28 mouse cellular contexts compared by ENCODE assay signal in genomic region chr17:50519588-50519987, GRCm38 (mm10). TPM values are rescaled to one million over a fixed set of nuclear protein-coding genes. Genes with fewer than 3 reads are reported as not detected.
DNase-seq lines count a peak whose midpoint lies in the region; ATAC-seq and TF ChIP-seq lines count a peak whose summit lies in the region.
"Had no signal": no experiment of that assay in that cellular context is flagged by ENCODE, and none has a peak within 500 bp of the region (broad histone marks: within the 10 kb centered on the region; RNA-seq: fewer than 3 reads in every experiment).

No protein-coding gene starts in this region.

- H3K79me2 ChIP-seq in liver, adult 2 months (ENCODE audit: control insufficient read depth, insufficient read depth, low read length): peaks cover 15% of the 10 kb centered on the region; the same call in 1 of the 2 replicates

- no peak for TF ChIP-seq POLR2A in liver, adult 2 months (IDR thresholded peaks at IDR 0.05; ENCODE audit: extremely low read depth, insufficient read depth, low read length)

- H3K27me3 ChIP-seq in hindbrain, postnatal 0 days (ENCODE audit: insufficient read depth, low read length): no peaks in the 10 kb centered on the region
- H3K27me3 ChIP-seq in hindbrain, embryonic 10.5 days (ENCODE audit: insufficient read depth, poor library complexity, severe bottlenecking): no peaks in the 10 kb centered on the region
- no peaks in the 10 kb centered on the region for H3K27me3 ChIP-seq in liver, adult 2 months (ENCODE audit: control insufficient read depth, insufficient read depth, low read length)
- H3K27me3 ChIP-seq: CH12.LX; embryonic facial prominence, embryonic 13.5 days; forebrain, embryonic 13.5 days; hindbrain, embryonic 15.5 days had no signal

- no peak for ATAC-seq in hindbrain, postnatal 0 days
- no peak for ATAC-seq in erythroblast, adult 5-6 weeks (replicated peaks; ENCODE audit: low FRiP score, poor library complexity, severe bottlenecking)
- ATAC-seq: forebrain, embryonic 13.5 days; forebrain, embryonic 16.5 days; inflammation-experienced regulatory T-cells, adult 6 months; Patski had no signal

- no peak overlapping the region for H3K27ac ChIP-seq in hindbrain, postnatal 0 days
- H3K27ac ChIP-seq in hindbrain, embryonic 10.5 days: no peak overlapping the region
- H3K27ac ChIP-seq in liver, adult 2 months (replicated peaks; ENCODE audit: insufficient read depth, low read depth, low read length): peak overlapping the region; percentile 60
- H3K27ac ChIP-seq: embryonic facial prominence, embryonic 10.5 days; embryonic facial prominence, embryonic 13.5 days; forebrain, embryonic 10.5 days; forebrain, embryonic 13.5 days; hindbrain, embryonic 15.5 days had no signal

- no peaks in the 10 kb centered on the region for H3K4me1 ChIP-seq in hindbrain, postnatal 0 days (ENCODE audit: insufficient read depth, low read length)
- no peaks in the 10 kb centered on the region; the same call in 1 of the 2 replicates for H3K4me1 ChIP-seq in hindbrain, embryonic 10.5 days (replicated peaks)
- peaks cover 9% of the 10 kb centered on the region; the same call in 1 of the 2 replicates for H3K4me1 ChIP-seq in liver, adult 2 months (ENCODE audit: control insufficient read depth, insufficient read depth, low read length)
- H3K4me1 ChIP-seq: embryonic facial prominence, embryonic 10.5 days; embryonic facial prominence, embryonic 13.5 days had no signal

- no peaks in the 10 kb centered on the region for H3K36me3 ChIP-seq in hindbrain, postnatal 0 days (ENCODE audit: insufficient read depth, low read length)
- H3K36me3 ChIP-seq in hindbrain, embryonic 10.5 days: no peaks in the 10 kb centered on the region
- H3K36me3 ChIP-seq in liver, adult 2 months (ENCODE audit: control insufficient read depth, insufficient read depth, low read length): no peaks in the 10 kb centered on the region
- H3K36me3 ChIP-seq: embryonic facial prominence, embryonic 10.5 days; embryonic facial prominence, embryonic 13.5 days; G1E; hindbrain, embryonic 15.5 days had no signal

- WGBS in hindbrain, postnatal 0 days: 74% methylated on average over 5 of the region's 5 CpGs
- WGBS in hindbrain, embryonic 10.5 days: 91% methylated on average over 5 of the region's 5 CpGs
- 43% methylated on average over 5 of the region's 5 CpGs for WGBS in liver, adult 2 months

- H3K4me3 ChIP-seq in hindbrain, postnatal 0 days (ENCODE audit: low read length): no peak overlapping the region
- no peak overlapping the region for H3K4me3 ChIP-seq in hindbrain, embryonic 10.5 days
- no peak overlapping the region for H3K4me3 ChIP-seq in liver, adult 2 months (ENCODE audit: insufficient read depth, low read depth, low read length)
- H3K4me3 ChIP-seq: embryonic facial prominence, embryonic 10.5 days; embryonic facial prominence, embryonic 13.5 days; forebrain, embryonic 10.5 days; forebrain, embryonic 13.5 days; hindbrain, embryonic 15.5 days had no signal

- no peaks in the 10 kb centered on the region for H3K9me3 ChIP-seq in hindbrain, postnatal 0 days (ENCODE audit: low read length)
- H3K9me3 ChIP-seq in hindbrain, embryonic 10.5 days: no peaks in the 10 kb centered on the region
- H3K9me3 ChIP-seq: embryonic facial prominence, embryonic 10.5 days; embryonic facial prominence, embryonic 13.5 days; forebrain, embryonic 13.5 days; hindbrain, embryonic 15.5 days had no signal

- peak; percentile 41 to 48 for DNase-seq in cerebellum, postnatal 10 days
- DNase-seq in cerebellum, adult 11 months: no peak
- DNase-seq in hindbrain, postnatal 0 days (ENCODE audit: low spot score): peak; percentile 20
- no peak for DNase-seq in hindbrain, embryonic 10.5 days (ENCODE audit: low spot score)
- peak; percentile 75 for DNase-seq in liver, adult 2 months (ENCODE audit: extremely low read depth, low read depth, low spot score)
- no peak for DNase-seq in liver
- DNase-seq: adrenal gland, postnatal 14 days; B cell, adult 2 months; cerebellum, adult 11-12 months; cerebellum, adult 9-11 months; cerebellum, postnatal 36 days; embryo, embryonic 11 days; gastrocnemius, postnatal 10 days; gastrocnemius, postnatal 36 days; heart, postnatal 36 days; kidney, adult 18-20 months had no signal

- H3K9ac ChIP-seq in hindbrain, postnatal 0 days (replicated peaks; ENCODE audit: low read length): no peak overlapping the region
- H3K9ac ChIP-seq in liver, adult 2 months (ENCODE audit: low read depth, low read length): peak overlapping the region; percentile 35; the same call in 1 of the 2 replicates
- H3K9ac ChIP-seq: embryonic facial prominence, embryonic 13.5 days; forebrain, embryonic 13.5 days; hindbrain, embryonic 15.5 days had no signal

- TF ChIP-seq CTCF in hindbrain, postnatal 0 days (IDR thresholded peaks at IDR 0.05; ENCODE audit: low read depth): no peak
- TF ChIP-seq CTCF in liver, adult 2 months (IDR thresholded peaks at IDR 0.05; ENCODE audit: low read depth, low read length): no peak

- H3K4me2 ChIP-seq in hindbrain, postnatal 0 days (ENCODE audit: low read depth, low read length): no peak overlapping the region
- H3K4me2 ChIP-seq: embryonic facial prominence, embryonic 13.5 days; forebrain, embryonic 13.5 days; heart, embryonic 11.5 days; hindbrain, embryonic 15.5 days had no signal

RNA-seq across cellular contexts. Expression of gene Plcl2, which starts 10.4 kb away (rescaled TPM):
- 41.2 and 45.1 TPM in 2 replicates for total RNA-seq in hindbrain, postnatal 0 days (2014; rRNA removed)
- 7.9 and 8.3 TPM in 2 replicates for polyA plus RNA-seq in hindbrain, postnatal 0 days (2015; fragmentation: Nextera tagmentation; extraction: Ambion mirVana)
- 3.6 and 4.1 TPM in 2 replicates for polyA plus RNA-seq in hindbrain, embryonic 10.5 days (2016; fragmentation: Nextera tagmentation; extraction: Ambion mirVana)
- 11.8 and 12.4 TPM in 2 replicates for total RNA-seq in liver, adult 2 months (2014; rRNA removed)
- 3.6 and 4.2 TPM in 2 replicates for polyA plus RNA-seq in liver, adult 2 months (2012; rRNA removed)
- total RNA-seq in erythroblast, adult 5-6 weeks (2015; ENCODE audit: low replicate concordance): 97.0 and 109 TPM in 2 replicates
- total RNA-seq in erythroblast, adult 5-6 weeks (2017; ENCODE audit: low replicate concordance): 129 and 135 TPM in 2 replicates
- polyA plus RNA-seq: G1E, Patski had no signal

Comparison
In these comparisons a context has a peak if more than half of its experiments do, and no peak if none do; other contexts are left out.
1. DNase-seq: peak in cerebellum, postnatal 10 days (2 of 2), hindbrain, postnatal 0 days (single experiment) and liver, adult 2 months (single experiment); none in cerebellum, adult 11 months (single experiment), hindbrain, embryonic 10.5 days (single experiment) and liver (single experiment).